Mouse (Mus musculus): Measurements from ENCODE around the gene Zfp750. TPM values are rescaled to one million over a fixed set of nuclear protein-coding genes. Genes with fewer than 3 reads are reported as not detected.

Gene Zfp750
- not detected for total RNA-seq (2023)

GRCm38 (mm10) chr11:121519131-121519530 lies at the start of gene Zfp750:
TSS of gene Zfp750 (minus strand) at chr11:121519333.

Other genes starting within 250 kb of the Zfp750 start
- 56.3 TPM for gene Wdr45b, start 164.9 kb downstream of the Zfp750 start, total RNA-seq (2023)
- not detected for gene Rab40b, start 131.1 kb downstream of the Zfp750 start, total RNA-seq (2023)
- 5.7 TPM for gene Fn3krp, start 97.9 kb downstream of the Zfp750 start, total RNA-seq (2023)
- 0.30 TPM for gene Fn3k, start 84.4 kb downstream of the Zfp750 start, total RNA-seq (2023)
- gene Tbcd, start 67.4 kb downstream of the Zfp750 start, total RNA-seq (2023) = 38.8 TPM
- gene B3gntl1, start 153.8 kb upstream of the Zfp750 start, total RNA-seq (2023) = 13.9 TPM
- 3.3 TPM for gene Metrnl, start 182.2 kb upstream of the Zfp750 start, total RNA-seq (2023)

Measured in CD4-positive naive resting alpha-beta T cell, adult 57 days (primary cell).